Mouse (Mus musculus) T-helper 2 cell (primary cell): ENCODE results near the gene Hbq1a.

Experiments
- in situ Hi-C: fragments of 300-600 bp; cut with MboI, MseI; formaldehyde crosslinking; loops from one replicate; pipeline ENCODE4 v1.15.1; 2025; ENCODE audit warnings: high pct_unique_total_duplicates

Gene Hbq1a

GRCm38 (mm10) chr11:32324609-32325008 is 24.7 kb downstream of the Hbq1a start:
- in situ Hi-C loops: no loop called here

GRCm38 (mm10) chr11:32331075-32331474 is 31.2 kb downstream of the Hbq1a start:
- in situ Hi-C loops: no loop called here

DNA sequence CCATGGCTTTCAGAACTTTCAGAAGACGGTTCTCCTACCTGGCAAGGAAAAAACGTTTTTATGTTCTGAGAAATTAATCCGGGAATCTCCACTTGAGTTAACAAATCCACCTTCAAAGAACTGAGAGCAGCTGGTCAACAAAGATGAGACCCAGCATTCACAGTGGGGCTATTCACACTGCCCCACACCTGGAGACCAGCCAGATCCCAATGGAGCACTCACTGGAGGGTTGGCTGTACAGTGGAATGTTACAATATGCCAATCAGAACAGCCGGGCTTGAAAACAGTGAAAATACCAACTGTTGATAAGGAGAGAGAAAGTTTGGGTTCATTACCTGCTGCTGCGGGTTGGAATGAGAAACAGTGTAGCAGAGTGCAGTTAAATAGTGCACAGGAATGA is 32.0 kb downstream of the Hbq1a start:
- in situ Hi-C loops: no loop called here

DNA sequence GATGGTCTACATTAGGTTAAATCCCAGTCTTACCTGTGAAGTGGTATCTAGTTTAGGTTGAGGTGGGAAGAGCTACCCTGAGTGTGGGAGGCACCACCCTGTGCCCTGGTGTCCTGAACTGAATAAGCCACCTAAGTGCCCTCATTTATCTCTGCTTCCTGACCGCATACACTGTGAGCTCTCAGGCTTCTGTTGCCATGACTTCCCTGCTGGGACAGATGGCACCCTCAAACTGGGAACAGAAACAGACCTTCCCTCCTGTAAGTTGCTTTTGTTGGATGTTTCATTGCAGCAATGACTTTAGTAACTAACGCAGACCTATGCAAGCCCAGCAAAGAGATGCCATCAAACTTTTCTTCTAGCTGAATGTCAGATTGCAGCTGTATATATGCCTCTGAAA is 33.4 kb downstream of the Hbq1a start:
- in situ Hi-C loops: no loop called here

DNA sequence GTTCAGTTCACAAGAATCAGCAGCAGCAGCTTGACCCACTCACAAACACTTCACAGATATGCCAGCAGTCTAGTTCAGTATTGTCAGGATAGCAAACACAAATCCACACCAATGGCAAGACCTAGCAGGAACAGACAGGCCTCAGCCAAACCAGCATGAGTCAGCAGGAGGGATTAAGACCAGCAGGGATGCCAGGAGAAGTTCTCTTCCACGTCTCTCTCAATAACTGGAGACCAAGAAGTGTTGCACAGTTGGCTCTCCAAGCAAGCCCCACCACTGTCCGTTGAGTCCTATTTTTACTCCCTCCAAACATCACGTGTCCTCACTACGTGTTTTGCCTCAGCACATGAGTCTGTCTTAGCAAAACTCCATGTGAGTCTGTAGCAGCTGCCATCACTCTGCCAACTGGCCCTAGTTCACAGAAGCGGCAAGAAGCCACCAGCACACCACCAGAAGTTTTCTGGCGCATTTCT is 36.6 kb downstream of the Hbq1a start:
- in situ Hi-C loops: no loop called here

- in situ Hi-C loops: no loop called here
Measured at GRCm38 (mm10) chr11:32339131-32339531, 39.3 kb downstream of the Hbq1a start.

GRCm38 (mm10) chr11:32340476-32341473 is 40.9 kb downstream of the Hbq1a start:
- in situ Hi-C loops: no loop called here

DNA sequence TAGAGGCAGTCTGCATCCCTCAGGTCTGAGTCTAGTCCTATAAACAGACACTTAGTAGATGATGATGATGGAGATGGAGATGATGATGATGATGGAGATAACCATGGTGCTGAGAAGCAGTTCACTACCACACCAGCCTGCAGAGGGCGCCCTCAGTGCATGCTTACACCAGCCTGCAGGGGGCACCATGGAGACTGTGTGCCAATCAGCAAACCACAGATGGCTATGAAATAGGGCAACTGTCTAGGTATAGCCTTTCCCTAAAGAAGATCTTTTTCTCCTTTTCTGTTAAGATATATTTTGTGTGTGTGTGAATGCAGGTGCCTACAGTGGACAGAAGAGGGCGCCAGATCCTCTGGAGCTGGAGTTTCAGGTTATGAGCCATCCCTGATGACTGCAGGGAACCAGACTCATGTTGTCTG is 42.9 kb downstream of the Hbq1a start:
- in situ Hi-C loops: no loop called here

DNA sequence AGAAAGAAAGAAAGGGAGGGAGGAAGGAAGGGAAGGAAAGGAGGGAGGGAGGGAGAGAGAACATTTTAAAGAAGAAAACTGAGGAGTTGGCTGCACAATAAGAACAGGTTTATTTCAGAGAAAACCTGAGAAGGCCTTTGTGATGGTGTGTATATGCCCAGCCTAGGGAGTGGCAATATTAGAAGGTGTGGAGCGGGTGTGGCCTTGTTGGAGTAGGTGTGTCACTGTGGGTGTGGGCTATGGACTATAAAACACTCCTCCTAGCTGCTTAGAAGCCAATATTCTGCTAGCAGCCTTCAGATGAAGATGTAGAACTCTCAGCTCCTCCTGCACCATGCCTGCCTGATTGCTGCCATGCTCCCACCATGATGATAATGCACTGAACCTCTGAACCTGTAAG is 43.5 kb downstream of the Hbq1a start:
- in situ Hi-C loops: no loop called here

GRCm38 (mm10) chr11:32345504-32346297 is 45.8 kb downstream of the Hbq1a start:
- in situ Hi-C loops: no loop called here

- in situ Hi-C loops: no loop called here
Measured at GRCm38 (mm10) chr11:32347264-32347606, 47.4 kb downstream of the Hbq1a start.

GRCm38 (mm10) chr11:32347607-32348432 is 48.0 kb downstream of the Hbq1a start, which contains the start of gene Sh3pxd2b:
Gene Sh3pxd2b (plus strand): TSS chr11:32347820.
- in situ Hi-C loops: no loop called here

GRCm38 (mm10) chr11:32348433-32349283 is 48.8 kb downstream of the Hbq1a start:
- in situ Hi-C loops: no loop called here

DNA sequence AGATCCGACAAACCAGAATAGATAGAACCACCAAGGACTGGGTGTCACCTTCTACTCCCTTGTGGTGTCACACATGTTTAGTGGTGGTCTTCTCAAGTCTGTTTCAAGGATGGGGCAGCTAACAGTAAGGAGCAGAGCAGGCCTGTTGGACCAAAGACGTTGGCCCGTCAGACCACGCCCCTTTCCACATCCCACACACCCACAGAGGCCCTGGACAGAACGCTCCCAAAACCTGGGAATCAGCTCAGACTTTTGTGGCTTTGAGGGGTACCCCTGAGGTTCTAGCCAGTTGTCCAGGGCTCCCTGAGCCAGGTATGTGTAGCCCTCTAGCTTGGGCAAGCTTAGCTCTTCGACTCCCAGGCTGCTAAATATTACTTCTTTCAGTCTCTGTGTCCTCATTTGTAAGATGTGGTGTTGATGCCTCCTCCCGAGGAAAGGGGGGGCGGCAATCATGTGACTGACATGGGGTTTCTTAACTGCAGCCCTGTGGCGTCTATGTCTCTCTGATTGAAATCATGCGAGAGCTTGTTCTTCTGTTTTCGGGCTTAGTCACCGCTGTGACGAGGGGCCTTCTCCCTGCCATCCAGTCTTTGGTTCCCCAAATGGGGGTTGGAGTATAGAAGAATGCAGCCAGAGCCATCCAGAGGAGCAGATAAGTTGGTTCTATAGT is 49.5 kb downstream of the Hbq1a start:
- in situ Hi-C loops: no loop called here
